Mouse (Mus musculus): ENCODE measurements around the gene N4bp2l2. TPM values are rescaled to one million over a fixed set of nuclear protein-coding genes. Genes with fewer than 3 reads are reported as not detected.

Gene N4bp2l2
- total RNA-seq, 2 experiments from 2014 or later = 88.2 to 89.9 TPM

- Histone ChIP-seq H3K27ac (no peak overlapping the region), H3K4me3 (no peak overlapping the region)
- no peak for TF ChIP-seq CTCF (conservative IDR thresholded peaks at IDR 0.05)
- no peak for DNase-seq (ENCODE audit: low spot score in 2 of 2)
Measured at GRCm38 (mm10) chr5:150589945-150590344, 76.0 kb downstream of the N4bp2l2 start.

- no peak for DNase-seq (ENCODE audit: low spot score in 2 of 2)
- H3K27ac ChIP-seq = no peak overlapping the region
- TF ChIP-seq CTCF (conservative IDR thresholded peaks at IDR 0.05) = no peak
- no peak overlapping the region for H3K4me3 ChIP-seq
Measured at GRCm38 (mm10) chr5:150584337-150584729, 81.7 kb downstream of the N4bp2l2 start.

GRCm38 (mm10) chr5:150583622-150584336 is 82.2 kb downstream of the N4bp2l2 start:
- no peak for DNase-seq (ENCODE audit: low spot score in 2 of 2)
- no peak for TF ChIP-seq CTCF (conservative IDR thresholded peaks at IDR 0.05)
- Histone ChIP-seq H3K27ac (no peak overlapping the region), H3K4me3 (no peak overlapping the region)

- no peak overlapping the region for H3K4me3 ChIP-seq
- TF ChIP-seq CTCF (conservative IDR thresholded peaks at IDR 0.05) = no peak
- DNase-seq (ENCODE audit: low spot score in 2 of 2) = no peak
- no peak overlapping the region for H3K27ac ChIP-seq
Measured at GRCm38 (mm10) chr5:150583181-150583580, 82.8 kb downstream of the N4bp2l2 start.

DNA sequence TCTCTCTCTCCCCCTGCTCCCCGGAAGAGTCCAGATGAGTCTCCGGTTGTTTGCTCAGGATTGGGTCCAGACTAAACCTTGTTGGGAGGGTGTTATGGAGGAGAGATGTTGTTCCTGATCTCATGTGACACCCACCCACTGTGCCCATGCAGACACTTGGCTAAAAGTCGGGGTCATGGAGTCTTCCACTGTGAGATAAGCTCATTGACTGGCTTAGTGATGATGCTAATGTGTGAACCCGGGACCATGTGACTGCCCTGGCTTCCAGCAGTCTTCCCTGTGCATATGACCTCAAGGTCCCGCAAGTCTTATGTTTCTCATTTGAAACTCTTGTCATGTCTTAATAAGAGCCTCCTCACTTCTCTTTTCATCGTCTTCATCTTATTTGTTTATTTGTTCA is 84.8 kb downstream of the N4bp2l2 start:
- TF ChIP-seq CTCF (conservative IDR thresholded peaks at IDR 0.05) = no peak
- H3K4me3 ChIP-seq = no peak overlapping the region

GRCm38 (mm10) chr5:150578613-150579171 is 87.3 kb downstream of the N4bp2l2 start:
- TF ChIP-seq CTCF (conservative IDR thresholded peaks at IDR 0.05) = no peak
- no peak overlapping the region for H3K27ac ChIP-seq
- DNase-seq (ENCODE audit: low spot score in 2 of 2) = no peak
- H3K4me3 ChIP-seq = no peak overlapping the region

More for the DNA sequence above, 84.8 kb downstream of the N4bp2l2 start:
- H3K27ac ChIP-seq = no peak overlapping the region
- DNase-seq (ENCODE audit: low spot score in 2 of 2) = no peak

DNA sequence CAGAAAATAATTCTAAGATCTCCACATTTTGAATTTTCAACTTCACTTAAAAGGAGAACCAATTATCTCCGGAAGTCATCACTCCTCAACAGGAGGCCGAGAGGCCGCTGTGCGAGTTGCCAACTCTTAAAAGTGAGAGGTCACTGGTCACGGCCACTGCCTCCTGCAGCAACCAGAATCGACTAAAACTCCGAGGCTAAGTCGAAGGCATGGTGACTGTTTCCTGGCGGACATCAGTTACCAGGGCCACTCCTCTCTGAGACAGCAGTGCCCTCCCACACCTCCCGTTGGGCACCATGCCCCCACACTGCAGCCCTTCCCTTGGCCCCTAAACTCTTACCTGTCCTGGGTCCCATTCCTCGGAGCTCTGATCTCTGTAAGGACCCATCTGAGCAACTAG is 89.2 kb downstream of the N4bp2l2 start:
- no peak for TF ChIP-seq CTCF (conservative IDR thresholded peaks at IDR 0.05)
- no peak overlapping the region for H3K4me3 ChIP-seq
- no peak overlapping the region for H3K27ac ChIP-seq
- no peak for DNase-seq (ENCODE audit: low spot score in 2 of 2)

- Histone ChIP-seq H3K27ac (no peak overlapping the region), H3K4me3 (no peak overlapping the region)
- no peak for TF ChIP-seq CTCF (conservative IDR thresholded peaks at IDR 0.05)
- no peak for DNase-seq (ENCODE audit: low spot score in 2 of 2)
Measured at GRCm38 (mm10) chr5:150574885-150575284, 91.1 kb downstream of the N4bp2l2 start.

GRCm38 (mm10) chr5:150574403-150574802 is 91.6 kb downstream of the N4bp2l2 start:
- H3K27ac ChIP-seq = no peak overlapping the region
- TF ChIP-seq CTCF (conservative IDR thresholded peaks at IDR 0.05) = no peak
- H3K4me3 ChIP-seq = no peak overlapping the region
- DNase-seq (ENCODE audit: low spot score in 2 of 2) = no peak

- Histone ChIP-seq H3K27ac (no peak overlapping the region), H3K4me3 (no peak overlapping the region)
- DNase-seq (ENCODE audit: low spot score in 2 of 2) = no peak
- no peak for TF ChIP-seq CTCF (conservative IDR thresholded peaks at IDR 0.05)
Measured at GRCm38 (mm10) chr5:150570496-150571219, 95.3 kb downstream of the N4bp2l2 start.

DNA sequence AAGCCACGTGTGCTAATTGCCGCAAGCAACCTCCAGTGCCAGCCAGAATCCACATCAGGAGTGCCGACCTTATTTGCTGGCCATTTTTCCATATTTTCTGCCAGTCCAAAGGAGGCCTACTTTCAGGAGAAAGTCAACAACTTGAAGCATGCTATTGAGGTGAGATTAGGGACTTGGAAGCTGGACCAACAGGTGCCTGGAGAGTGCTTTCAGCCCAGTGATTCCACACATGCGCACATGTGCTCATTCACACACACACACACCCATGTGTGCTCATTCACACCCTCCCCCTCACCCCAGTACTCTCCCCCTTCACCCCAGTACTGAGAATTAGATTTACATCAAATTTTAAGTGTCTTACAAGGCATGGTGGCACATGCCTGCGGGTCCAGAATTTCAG is 99.0 kb downstream of the N4bp2l2 start:
- no peak overlapping the region for H3K4me3 ChIP-seq
- TF ChIP-seq CTCF (conservative IDR thresholded peaks at IDR 0.05) = no peak
- no peak for DNase-seq (ENCODE audit: low spot score in 2 of 2)
- no peak overlapping the region for H3K27ac ChIP-seq

DNA sequence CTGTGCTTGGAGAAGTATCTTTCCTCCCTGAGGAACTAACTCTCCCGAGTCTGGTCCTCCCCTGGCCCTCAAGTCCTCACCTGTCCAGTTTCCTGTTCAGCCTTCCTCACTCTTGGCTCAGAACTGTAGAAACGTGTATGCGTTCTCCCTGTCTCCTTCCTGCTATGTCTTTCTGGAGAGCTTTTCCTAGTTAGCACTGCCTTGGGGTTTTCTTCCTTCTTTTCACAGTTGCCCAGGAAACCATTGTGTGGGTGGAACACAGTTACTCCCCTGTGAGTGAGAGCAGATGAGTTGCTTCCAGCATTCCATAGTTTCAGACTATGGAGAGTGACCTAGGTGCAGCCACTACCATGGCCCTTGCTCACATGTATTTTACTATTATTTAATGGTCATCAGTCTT is 99.8 kb downstream of the N4bp2l2 start:
- TF ChIP-seq CTCF (conservative IDR thresholded peaks at IDR 0.05) = no peak
- Histone ChIP-seq H3K4me3 (no peak overlapping the region), H3K27ac (peak overlapping the region; percentile 52)
- peak; percentile 38 to 43 for DNase-seq (ENCODE audit: low spot score in 2 of 2)

DNA sequence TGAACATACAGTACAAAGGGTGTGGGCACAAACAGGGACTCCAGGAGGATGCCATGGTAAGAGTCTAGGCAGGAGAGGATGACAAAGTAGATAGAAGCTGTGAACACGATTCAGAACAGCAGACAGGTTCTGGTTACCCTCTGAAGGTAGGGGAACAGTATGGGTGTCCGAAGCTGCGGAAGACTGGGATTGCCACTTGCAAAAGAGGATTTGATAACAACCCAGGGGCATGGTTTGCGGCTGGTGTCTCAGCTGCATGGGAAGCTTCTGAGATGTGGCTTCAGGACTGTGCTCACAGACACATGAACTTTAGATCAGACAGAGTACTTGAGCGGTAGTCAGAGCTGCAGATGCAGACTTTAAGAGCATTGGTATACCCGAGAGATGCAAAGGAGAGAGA is 101.6 kb downstream of the N4bp2l2 start:
- Histone ChIP-seq H3K4me3 (no peak overlapping the region), H3K27ac (no peak overlapping the region)
- no peak for DNase-seq (ENCODE audit: low spot score in 2 of 2)
- no peak for TF ChIP-seq CTCF (conservative IDR thresholded peaks at IDR 0.05)
